Mouse (Mus musculus) MEL (cell line): ENCODE measurements around the gene Ppfibp1.

Experiments used
- CHD2 ChIP-seq: IDR thresholded peaks from 2 replicates; pipeline ENCODE4 v1.6.1; 2011; ENCODE audit warnings: low read length, improper control_type of control experiment
- CTCF ChIP-seq, 3 experiments: IDR thresholded peaks in 2 of 3; conservative IDR thresholded peaks in 1 of 3; 2 replicates each; pipeline ENCODE4 v1.5.1; 2011 to 2012; ENCODE audit warnings: low read length in 3 of 3, low read depth in 2 of 3, mild to moderate bottlenecking in 2 of 3, improper control_type of control experiment in 1 of 3, inconsistent platforms in 1 of 3, mixed read lengths in 1 of 3, moderate library complexity in 1 of 3; ENCODE audit not compliant: control insufficient read depth in 1 of 3, insufficient read depth in 1 of 3, poor library complexity in 1 of 3, severe bottlenecking in 1 of 3
- EP300 ChIP-seq, 2 experiments: IDR thresholded peaks; 2 replicates each; pipeline ENCODE4 v1.6.1; 2011; ENCODE audit warnings: improper control_type of control experiment in 2 of 2, low read length in 2 of 2, low read depth in 1 of 2, mild to moderate bottlenecking in 1 of 2
- ETS1 ChIP-seq: IDR thresholded peaks from 2 replicates; pipeline ENCODE4 v1.6.1; 2012; ENCODE audit warnings: low read depth, mild to moderate bottlenecking, inconsistent platforms, low read length, improper control_type of control experiment, moderate library complexity
- GATA1 ChIP-seq: IDR thresholded peaks from 2 replicates; pipeline ENCODE4 v1.6.1; 2011; ENCODE audit warnings: low read depth, low read length, improper control_type of control experiment
- JUND ChIP-seq: IDR thresholded peaks from 2 replicates; pipeline ENCODE4 v1.6.1; 2011; ENCODE audit warnings: low read depth, mild to moderate bottlenecking, improper control_type of control experiment, low read length
- POLR2A ChIP-seq, 2 experiments: IDR thresholded peaks; 2 replicates each; pipeline ENCODE4 v1.6.1; 2011 to 2012; ENCODE audit warnings: low read length in 2 of 2, mild to moderate bottlenecking in 2 of 2, control low read depth in 1 of 2, improper control_type of control experiment in 1 of 2, low read depth in 1 of 2, moderate library complexity in 1 of 2; ENCODE audit not compliant: control insufficient read depth in 1 of 2, insufficient read depth in 1 of 2, poor library complexity in 1 of 2
- POLR2AphosphoS5 ChIP-seq: IDR thresholded peaks from 2 replicates; pipeline ENCODE4 v1.6.1; 2012; ENCODE audit warnings: low read depth, borderline replicate concordance, mild to moderate bottlenecking, inconsistent platforms, low read length, moderate library complexity, mixed read lengths
- TAL1 ChIP-seq: IDR thresholded peaks from 2 replicates; pipeline ENCODE4 v1.6.1; 2012; ENCODE audit warnings: mild to moderate bottlenecking, inconsistent platforms, low read length, moderate library complexity, mixed read lengths
- USF1 ChIP-seq: IDR thresholded peaks from 2 replicates; pipeline ENCODE4 v1.6.1; 2014; ENCODE audit warnings: low read depth, mild to moderate bottlenecking, inconsistent platforms, low read length, improper control_type of control experiment, moderate library complexity

GRCm38 (mm10) chr6:146999302-146999701, 111.0 kb downstream of the Ppfibp1 start:
- no peak for TF ChIP-seq CTCF (IDR thresholded peaks at IDR 0.05 in 2 of 3, conservative IDR thresholded peaks at IDR 0.05 in 1 of 3; ENCODE audit: control insufficient read depth in 1 of 3, insufficient read depth in 1 of 3, low read depth in 2 of 3, low read length in 3 of 3, poor library complexity in 1 of 3, severe bottlenecking in 1 of 3)
- no peak for TF ChIP-seq JUND
- no peak for TF ChIP-seq GATA1
- TF ChIP-seq USF1: no peak
- TF ChIP-seq POLR2AphosphoS5: no peak
- TF ChIP-seq EP300 (IDR thresholded peaks at IDR 0.05; ENCODE audit: low read depth in 1 of 2, low read length in 2 of 2): no peak
- TF ChIP-seq TAL1: no peak
- TF ChIP-seq POLR2A (IDR thresholded peaks at IDR 0.05; ENCODE audit: control insufficient read depth in 1 of 2, insufficient read depth in 1 of 2, low read depth in 1 of 2, low read length in 2 of 2, poor library complexity in 1 of 2): no peak
- TF ChIP-seq CHD2: no peak
- no peak for TF ChIP-seq ETS1
